Mouse (Mus musculus): ENCODE data around the gene Arl14.
"Not testable (repeated sequence)": the region's sequence is repeated elsewhere in the genome, so short reads cannot be mapped to it uniquely, and the experiment has no call there.

Arl14 gene

GRCm38 (mm10) chr3:69213465-69213864 lies 8.8 kb upstream of the Arl14 start:
- DNase-seq (ENCODE audit: low spot score in 2 of 2), result no peak

- no peak for DNase-seq (ENCODE audit: low spot score in 2 of 2)
Measured at GRCm38 (mm10) chr3:69214566-69214965, 7.7 kb upstream of the Arl14 start.

- no peak for DNase-seq (ENCODE audit: low spot score in 2 of 2)
Measured at GRCm38 (mm10) chr3:69222502-69222900, 282 bp downstream of the Arl14 start.

- no peak for DNase-seq (ENCODE audit: low spot score in 2 of 2)
Measured at GRCm38 (mm10) chr3:69222987-69223386, 768 bp downstream of the Arl14 start.

GRCm38 (mm10) chr3:69223666-69224065 lies 1.4 kb downstream of the Arl14 start:
- DNase-seq (ENCODE audit: low spot score in 2 of 2), result no peak

GRCm38 (mm10) chr3:69225019-69225418 lies 2.8 kb downstream of the Arl14 start:
- no peak for DNase-seq (ENCODE audit: low spot score in 2 of 2)

- no peak for DNase-seq (ENCODE audit: low spot score in 2 of 2)
Measured at GRCm38 (mm10) chr3:69226496-69226895, 4.3 kb downstream of the Arl14 start.

- DNase-seq (ENCODE audit: low spot score in 2 of 2), result no peak
Measured at GRCm38 (mm10) chr3:69228002-69228401, 5.8 kb downstream of the Arl14 start.

- DNase-seq (ENCODE audit: low spot score in 2 of 2), result peak in 1 of 2 experiments; percentile 10
Measured at GRCm38 (mm10) chr3:69231522-69232138, 9.4 kb downstream of the Arl14 start.

- DNase-seq (ENCODE audit: low spot score in 2 of 2), result not testable (repeated sequence)
Measured at GRCm38 (mm10) chr3:69233552-69234189, 11.5 kb downstream of the Arl14 start.

- no peak for DNase-seq (ENCODE audit: low spot score in 2 of 2)
Measured at GRCm38 (mm10) chr3:69234525-69234924, 12.3 kb downstream of the Arl14 start.

GRCm38 (mm10) chr3:69235806-69236205 lies 13.6 kb downstream of the Arl14 start:
- no peak for DNase-seq (ENCODE audit: low spot score in 2 of 2)

- no peak for DNase-seq (ENCODE audit: low spot score in 2 of 2)
Measured at GRCm38 (mm10) chr3:69236491-69236890, 14.3 kb downstream of the Arl14 start.

GRCm38 (mm10) chr3:69238141-69238851 lies 16.1 kb downstream of the Arl14 start:
- peak; percentile 28 to 29 for DNase-seq (ENCODE audit: low spot score in 2 of 2)

- no peak for DNase-seq (ENCODE audit: low spot score in 2 of 2)
Measured at GRCm38 (mm10) chr3:69239246-69239645, 17.0 kb downstream of the Arl14 start.

GRCm38 (mm10) chr3:69241020-69241419 lies 18.8 kb downstream of the Arl14 start:
- no peak for DNase-seq (ENCODE audit: low spot score in 2 of 2)

- DNase-seq (ENCODE audit: low spot score in 2 of 2), result no peak
Measured at GRCm38 (mm10) chr3:69253096-69253866, 31.1 kb downstream of the Arl14 start.

GRCm38 (mm10) chr3:69254676-69255075 lies 32.5 kb downstream of the Arl14 start:
- DNase-seq (ENCODE audit: low spot score in 2 of 2), result no peak

GRCm38 (mm10) chr3:69257049-69257699 lies 35.0 kb downstream of the Arl14 start:
- no peak for DNase-seq (ENCODE audit: low spot score in 2 of 2)

- no peak for DNase-seq (ENCODE audit: low spot score in 2 of 2)
Measured at GRCm38 (mm10) chr3:69263010-69263643, 40.9 kb downstream of the Arl14 start.

- DNase-seq (ENCODE audit: low spot score in 2 of 2), result not testable (repeated sequence)
Measured at GRCm38 (mm10) chr3:69264299-69264698, 42.1 kb downstream of the Arl14 start.

Measured in right cerebral cortex, postnatal 36 days (tissue).